Mouse (Mus musculus): ENCODE measurements at regions not wholly inside any gene's neighbourhood (a gene's known extent, or its start where the extent isn't known, plus 50 kb on each side); places are given as distances from the start of the nearest gene placed in this dataset.

- no peak overlapping the region for H3K4me3 ChIP-seq (ENCODE audit: low read depth, low read length)
- H3K9ac ChIP-seq (ENCODE audit: low read depth, low read length): no peak overlapping the region
- 80% methylated on average over 2 of the region's 2 CpGs for WGBS
- H3K27me3 ChIP-seq (ENCODE audit: control insufficient read depth, insufficient read depth, low read depth, low read length): no peaks in the 10 kb centered on the region
- H3K36me3 ChIP-seq (ENCODE audit: control insufficient read depth, insufficient read depth, low read length): no peaks in the 10 kb centered on the region
- H3K4me1 ChIP-seq (ENCODE audit: control insufficient read depth, insufficient read depth, low read length): no peaks in the 10 kb centered on the region
- H3K9me3 ChIP-seq (replicated peaks; ENCODE audit: control insufficient read depth, low read length, poor library complexity, severe bottlenecking): no peaks in the 10 kb centered on the region
- H3K27ac ChIP-seq (ENCODE audit: low read length): no peak overlapping the region
- H3K4me2 ChIP-seq (ENCODE audit: low read length): no peak overlapping the region
- no peak for ATAC-seq
Measured at GRCm38 (mm10) chr3:121618561-121618960, 52.0 kb upstream of the 4930432M17Rik start.

GRCm38 (mm10) chr3:121618161-121618560 lies 52.4 kb upstream of the 4930432M17Rik start:
- Histone ChIP-seq H3K9ac (ENCODE audit: low read depth, low read length) (no peak overlapping the region), H3K4me3 (ENCODE audit: low read depth, low read length) (no peak overlapping the region), H3K36me3 (ENCODE audit: control insufficient read depth, insufficient read depth, low read length) (no peaks in the 10 kb centered on the region), H3K27ac (ENCODE audit: low read length) (no peak overlapping the region), H3K27me3 (ENCODE audit: control insufficient read depth, insufficient read depth, low read depth, low read length) (no peaks in the 10 kb centered on the region), H3K4me2 (ENCODE audit: low read length) (no peak overlapping the region), H3K4me1 (ENCODE audit: control insufficient read depth, insufficient read depth, low read length) (no peaks in the 10 kb centered on the region), H3K9me3 (replicated peaks; ENCODE audit: control insufficient read depth, low read length, poor library complexity, severe bottlenecking) (no peaks in the 10 kb centered on the region)
- ATAC-seq: no peak
- WGBS: 72% methylated on average over 2 of the region's 2 CpGs

- 43% methylated on average over 7 of the region's 7 CpGs for WGBS
Measured at GRCm38 (mm10) chr3:121617351-121617750, 53.2 kb upstream of the 4930432M17Rik start.

GRCm38 (mm10) chr3:121616075-121616474 lies 54.5 kb upstream of the 4930432M17Rik start:
- H3K9ac ChIP-seq (ENCODE audit: low read depth, low read length): no peak overlapping the region
- no peak overlapping the region for H3K4me2 ChIP-seq (ENCODE audit: low read length)
- H3K27ac ChIP-seq (ENCODE audit: low read length): no peak overlapping the region
- no peaks in the 10 kb centered on the region for H3K4me1 ChIP-seq (ENCODE audit: control insufficient read depth, insufficient read depth, low read length)
- no peaks in the 10 kb centered on the region for H3K27me3 ChIP-seq (ENCODE audit: control insufficient read depth, insufficient read depth, low read depth, low read length)
- no peak overlapping the region for H3K4me3 ChIP-seq (ENCODE audit: low read depth, low read length)
- 79% methylated on average over 5 of the region's 5 CpGs for WGBS
- ATAC-seq: no peak
- H3K9me3 ChIP-seq (replicated peaks; ENCODE audit: control insufficient read depth, low read length, poor library complexity, severe bottlenecking): no peaks in the 10 kb centered on the region
- no peaks in the 10 kb centered on the region for H3K36me3 ChIP-seq (ENCODE audit: control insufficient read depth, insufficient read depth, low read length)

More at GRCm38 (mm10) chr3:121617351-121617750, 53.2 kb upstream of the 4930432M17Rik start:
- Histone ChIP-seq H3K27ac (ENCODE audit: low read length) (no peak overlapping the region), H3K9ac (ENCODE audit: low read depth, low read length) (no peak overlapping the region), H3K9me3 (replicated peaks; ENCODE audit: control insufficient read depth, low read length, poor library complexity, severe bottlenecking) (no peaks in the 10 kb centered on the region), H3K4me3 (ENCODE audit: low read depth, low read length) (no peak overlapping the region), H3K4me1 (ENCODE audit: control insufficient read depth, insufficient read depth, low read length) (no peaks in the 10 kb centered on the region), H3K36me3 (ENCODE audit: control insufficient read depth, insufficient read depth, low read length) (no peaks in the 10 kb centered on the region), H3K4me2 (ENCODE audit: low read length) (no peak overlapping the region), H3K27me3 (ENCODE audit: control insufficient read depth, insufficient read depth, low read depth, low read length) (no peaks in the 10 kb centered on the region)
- no peak for ATAC-seq

- no peak overlapping the region for H3K4me2 ChIP-seq (ENCODE audit: low read length)
- H3K9ac ChIP-seq (ENCODE audit: low read depth, low read length): no peak overlapping the region
- no peak for ATAC-seq
- WGBS: 85% methylated on average over 7 of the region's 7 CpGs
- H3K27me3 ChIP-seq (ENCODE audit: control insufficient read depth, insufficient read depth, low read depth, low read length): no peaks in the 10 kb centered on the region
- no peaks in the 10 kb centered on the region for H3K4me1 ChIP-seq (ENCODE audit: control insufficient read depth, insufficient read depth, low read length)
- no peak overlapping the region for H3K4me3 ChIP-seq (ENCODE audit: low read depth, low read length)
- H3K27ac ChIP-seq (ENCODE audit: low read length): no peak overlapping the region
- H3K9me3 ChIP-seq (replicated peaks; ENCODE audit: control insufficient read depth, low read length, poor library complexity, severe bottlenecking): no peaks in the 10 kb centered on the region
- no peaks in the 10 kb centered on the region for H3K36me3 ChIP-seq (ENCODE audit: control insufficient read depth, insufficient read depth, low read length)
Measured at GRCm38 (mm10) chr3:121614741-121615140, 55.8 kb upstream of the 4930432M17Rik start.

- no peak overlapping the region for H3K27ac ChIP-seq (ENCODE audit: low read length)
- no peak overlapping the region for H3K9ac ChIP-seq (ENCODE audit: low read depth, low read length)
- H3K27me3 ChIP-seq (ENCODE audit: control insufficient read depth, insufficient read depth, low read depth, low read length): no peaks in the 10 kb centered on the region
- H3K36me3 ChIP-seq (ENCODE audit: control insufficient read depth, insufficient read depth, low read length): no peaks in the 10 kb centered on the region
- no peak overlapping the region for H3K4me3 ChIP-seq (ENCODE audit: low read depth, low read length)
- 79% methylated on average over 3 of the region's 3 CpGs for WGBS
- no peaks in the 10 kb centered on the region for H3K9me3 ChIP-seq (replicated peaks; ENCODE audit: control insufficient read depth, low read length, poor library complexity, severe bottlenecking)
- no peak overlapping the region for H3K4me2 ChIP-seq (ENCODE audit: low read length)
- H3K4me1 ChIP-seq (ENCODE audit: control insufficient read depth, insufficient read depth, low read length): no peaks in the 10 kb centered on the region
- ATAC-seq: no peak
Measured at GRCm38 (mm10) chr3:121613224-121613623, 57.3 kb upstream of the 4930432M17Rik start.

- Histone ChIP-seq H3K4me3 (ENCODE audit: low read depth, low read length) (no peak overlapping the region), H3K9ac (ENCODE audit: low read depth, low read length) (no peak overlapping the region), H3K9me3 (replicated peaks; ENCODE audit: control insufficient read depth, low read length, poor library complexity, severe bottlenecking) (no peaks in the 10 kb centered on the region), H3K27me3 (ENCODE audit: control insufficient read depth, insufficient read depth, low read depth, low read length) (no peaks in the 10 kb centered on the region), H3K36me3 (ENCODE audit: control insufficient read depth, insufficient read depth, low read length) (no peaks in the 10 kb centered on the region), H3K27ac (ENCODE audit: low read length) (no peak overlapping the region), H3K4me1 (ENCODE audit: control insufficient read depth, insufficient read depth, low read length) (no peaks in the 10 kb centered on the region), H3K4me2 (ENCODE audit: low read length) (no peak overlapping the region)
- WGBS: 71% methylated on average over 7 of the region's 7 CpGs
- no peak for ATAC-seq
Measured at GRCm38 (mm10) chr3:121609845-121610244, 60.7 kb upstream of the 4930432M17Rik start.

GRCm38 (mm10) chr3:121609090-121609489 lies 61.5 kb upstream of the 4930432M17Rik start:
- Histone ChIP-seq H3K4me1 (ENCODE audit: control insufficient read depth, insufficient read depth, low read length) (no peaks in the 10 kb centered on the region), H3K27ac (ENCODE audit: low read length) (no peak overlapping the region), H3K4me3 (ENCODE audit: low read depth, low read length) (no peak overlapping the region), H3K36me3 (ENCODE audit: control insufficient read depth, insufficient read depth, low read length) (no peaks in the 10 kb centered on the region), H3K27me3 (ENCODE audit: control insufficient read depth, insufficient read depth, low read depth, low read length) (no peaks in the 10 kb centered on the region), H3K9me3 (replicated peaks; ENCODE audit: control insufficient read depth, low read length, poor library complexity, severe bottlenecking) (no peaks in the 10 kb centered on the region), H3K4me2 (ENCODE audit: low read length) (no peak overlapping the region), H3K9ac (ENCODE audit: low read depth, low read length) (no peak overlapping the region)
- 55% methylated on average over 7 of the region's 7 CpGs for WGBS
- no peak for ATAC-seq

- H3K27ac ChIP-seq (ENCODE audit: low read length): no peak overlapping the region
- WGBS: 80% methylated on average over 6 of the region's 6 CpGs
- no peak overlapping the region for H3K4me3 ChIP-seq (ENCODE audit: low read depth, low read length)
- no peak overlapping the region for H3K4me2 ChIP-seq (ENCODE audit: low read length)
- no peaks in the 10 kb centered on the region for H3K36me3 ChIP-seq (ENCODE audit: control insufficient read depth, insufficient read depth, low read length)
- 0 out of 2 replicates have a peak, but pooled peaks cover 3% of the 10 kb centered on the region for H3K4me1 ChIP-seq (ENCODE audit: control insufficient read depth, insufficient read depth, low read length)
- no peak overlapping the region for H3K9ac ChIP-seq (ENCODE audit: low read depth, low read length)
- no peaks in the 10 kb centered on the region for H3K9me3 ChIP-seq (replicated peaks; ENCODE audit: control insufficient read depth, low read length, poor library complexity, severe bottlenecking)
- ATAC-seq: no peak
- no peaks in the 10 kb centered on the region for H3K27me3 ChIP-seq (ENCODE audit: control insufficient read depth, insufficient read depth, low read depth, low read length)
Measured at GRCm38 (mm10) chr3:121604737-121605136, 65.8 kb upstream of the 4930432M17Rik start.

Measured in midbrain, embryonic 16.5 days (tissue).